Mouse (Mus musculus) embryonic facial prominence, embryonic 10.5 days (tissue): ENCODE measurements at regions not wholly inside any gene's neighbourhood (a gene's known extent, or its start where the extent isn't known, plus 50 kb on each side); places are given as distances from the start of the nearest gene placed in this dataset.

Source experiments
- DNase-seq: peaks from one replicate; pipeline ENCODE4 v3.0.0-alpha.2; 2017; ENCODE audit warnings: low spot score
- H3K27ac ChIP-seq: fragments of 300-500 bp; sonication (generic); replicated peaks from 2 replicates; pipeline ENCODE4 v1.5.1; 2016; ENCODE audit warnings: mild to moderate bottlenecking
- H3K27me3 ChIP-seq: fragments of 300-500 bp; sonication (generic); replicated peaks from 2 replicates; pipeline ENCODE4 v1.6.1; 2016; ENCODE audit warnings: low read depth, mild to moderate bottlenecking; ENCODE audit not compliant: poor library complexity, severe bottlenecking
- H3K36me3 ChIP-seq: fragments of 300-500 bp; sonication (generic); replicated peaks from 2 replicates; pipeline ENCODE4 v1.6.1; 2016; ENCODE audit warnings: mild to moderate bottlenecking, moderate library complexity
- H3K4me1 ChIP-seq: fragments of 300-500 bp; sonication (generic); 2 replicates; pipeline ENCODE4 v1.6.1; 2016
- H3K4me3 ChIP-seq: fragments of 300-500 bp; sonication (generic); 2 replicates; pipeline ENCODE4 v1.5.1; 2016; ENCODE audit warnings: mild to moderate bottlenecking, moderate library complexity
- H3K9me3 ChIP-seq: fragments of 300-500 bp; sonication (generic); 2 replicates; pipeline ENCODE4 v1.6.1; 2016; ENCODE audit warnings: mild to moderate bottlenecking
- WGBS: fragments of 180-500 bp; shearing (Covaris S2); methylation state at CpG from one replicate; pipeline ENCODE4 v1.1.7; 2016; 5-methylcytosine and 5-hydroxymethylcytosine counted together

GRCm38 (mm10) chr9:91509672-91510071 lies 144.1 kb upstream of the Zic1 start:
- H3K4me1 ChIP-seq: no peaks in the 10 kb centered on the region
- no peak overlapping the region for H3K4me3 ChIP-seq
- no peaks in the 10 kb centered on the region for H3K27me3 ChIP-seq
- H3K27ac ChIP-seq: no peak overlapping the region
- no peaks in the 10 kb centered on the region for H3K36me3 ChIP-seq
- no peak for DNase-seq
- WGBS: 80% methylated on average over 3 of the region's 3 CpGs
- H3K9me3 ChIP-seq: no peaks in the 10 kb centered on the region

GRCm38 (mm10) chr9:91503657-91504329 lies 138.2 kb upstream of the Zic1 start:
- 70% methylated on average over 5 of the region's 5 CpGs for WGBS
- H3K4me3 ChIP-seq: no peak overlapping the region
- 0 out of 2 replicates have a peak, but pooled peaks cover 3% of the 10 kb centered on the region for H3K9me3 ChIP-seq
- H3K27ac ChIP-seq: no peak overlapping the region
- DNase-seq: no peak
- H3K36me3 ChIP-seq: no peaks in the 10 kb centered on the region
- H3K4me1 ChIP-seq: no peaks in the 10 kb centered on the region
- H3K27me3 ChIP-seq: no peaks in the 10 kb centered on the region

GRCm38 (mm10) chr9:91476596-91476995 lies 111.0 kb upstream of the Zic1 start:
- no peaks in the 10 kb centered on the region for H3K9me3 ChIP-seq
- H3K27me3 ChIP-seq: no peaks in the 10 kb centered on the region
- 48% methylated on average over 3 of the region's 3 CpGs for WGBS
- no peak overlapping the region for H3K4me3 ChIP-seq
- DNase-seq: no peak
- H3K4me1 ChIP-seq: no peaks in the 10 kb centered on the region
- no peaks in the 10 kb centered on the region for H3K36me3 ChIP-seq
- H3K27ac ChIP-seq: no peak overlapping the region

GRCm38 (mm10) chr9:91462713-91463425 lies 97.3 kb upstream of the Zic1 start:
- Histone ChIP-seq H3K27ac (no peak overlapping the region), H3K9me3 (no peaks in the 10 kb centered on the region), H3K27me3 (no peaks in the 10 kb centered on the region), H3K36me3 (no peaks in the 10 kb centered on the region), H3K4me3 (no peak overlapping the region), H3K4me1 (no peaks in the 10 kb centered on the region)
- WGBS: 85% methylated on average over 5 of the region's 5 CpGs
- no peak for DNase-seq

GRCm38 (mm10) chr9:91459921-91460320 lies 94.3 kb upstream of the Zic1 start:
- Histone ChIP-seq H3K4me1 (no peaks in the 10 kb centered on the region), H3K9me3 (no peaks in the 10 kb centered on the region), H3K36me3 (no peaks in the 10 kb centered on the region), H3K27me3 (no peaks in the 10 kb centered on the region), H3K4me3 (no peak overlapping the region), H3K27ac (no peak overlapping the region)
- no peak for DNase-seq
- WGBS: 35% methylated on average over 2 of the region's 2 CpGs

GRCm38 (mm10) chr9:91456843-91457242 lies 91.2 kb upstream of the Zic1 start:
- Histone ChIP-seq H3K36me3 (no peaks in the 10 kb centered on the region), H3K4me1 (no peaks in the 10 kb centered on the region), H3K27ac (no peak overlapping the region), H3K27me3 (no peaks in the 10 kb centered on the region), H3K9me3 (no peaks in the 10 kb centered on the region), H3K4me3 (no peak overlapping the region)
- no peak for DNase-seq
- 79% methylated on average over 5 of the region's 5 CpGs for WGBS

GRCm38 (mm10) chr9:91456253-91456823 lies 90.7 kb upstream of the Zic1 start:
- no peak for DNase-seq
- Histone ChIP-seq H3K36me3 (no peaks in the 10 kb centered on the region), H3K27me3 (no peaks in the 10 kb centered on the region), H3K4me3 (no peak overlapping the region), H3K9me3 (no peaks in the 10 kb centered on the region), H3K4me1 (no peaks in the 10 kb centered on the region), H3K27ac (no peak overlapping the region)
- WGBS: 90% methylated on average over 1 of the region's 1 CpGs

- H3K4me1 ChIP-seq: no peaks in the 10 kb centered on the region
- no peak overlapping the region for H3K27ac ChIP-seq
- H3K27me3 ChIP-seq: no peaks in the 10 kb centered on the region
- 77% methylated on average over 4 of the region's 4 CpGs for WGBS
- H3K36me3 ChIP-seq: no peaks in the 10 kb centered on the region
- no peak for DNase-seq
- no peaks in the 10 kb centered on the region for H3K9me3 ChIP-seq
- H3K4me3 ChIP-seq: no peak overlapping the region
These were observed 73.5 kb upstream of the Zic1 start for GRCm38 (mm10) chr9:91439106-91439505.
